Mouse (Mus musculus) olfactory bulb, adult 2 months (tissue): Measurements from ENCODE around the gene Ano6.

Experiments
- CTCF ChIP-seq: fragments of 200-500 bp; IDR thresholded peaks from 2 replicates; pipeline ENCODE4 v1.5.1; 2012; ENCODE audit warnings: low read depth, mild to moderate bottlenecking, low read length, moderate library complexity; ENCODE audit not compliant: insufficient read depth
- POLR2A ChIP-seq: fragments of 200-500 bp; IDR thresholded peaks from 2 replicates; pipeline ENCODE4 v1.6.1; 2012; ENCODE audit warnings: mild to moderate bottlenecking, low read depth, low read length, moderate library complexity; ENCODE audit not compliant: insufficient read depth

DNA sequence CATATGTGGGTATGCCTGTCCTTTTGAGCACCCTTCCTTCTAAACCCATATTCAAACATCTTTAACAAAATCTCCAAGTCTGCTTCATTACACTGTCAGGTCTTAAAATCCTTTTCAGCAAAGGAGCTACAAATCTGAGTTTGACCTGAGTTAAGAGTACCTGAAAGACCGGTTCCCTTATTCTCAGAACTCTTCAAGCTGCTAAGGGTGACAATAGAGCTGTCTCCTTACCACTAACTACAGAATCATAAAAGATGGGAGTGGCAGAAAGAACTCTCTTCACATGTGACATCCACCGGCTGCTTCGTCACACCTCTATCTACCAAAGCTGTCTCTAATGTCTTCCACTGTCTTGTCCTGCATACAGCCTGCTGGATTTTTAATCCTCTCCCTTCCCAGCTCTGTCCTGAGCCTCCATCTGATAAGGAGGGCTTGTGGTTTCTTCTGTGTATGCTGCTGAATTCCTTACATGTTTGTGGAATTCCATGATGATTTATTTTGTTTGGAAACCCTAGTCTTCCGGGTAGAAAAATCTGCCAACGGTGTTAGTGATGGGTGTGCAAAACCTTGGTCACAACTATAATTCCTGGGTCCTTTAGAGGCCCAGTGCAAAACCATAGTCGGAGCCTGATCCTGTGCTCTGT lies 212.4 kb downstream of the Ano6 start:
- TF ChIP-seq CTCF (no peak), POLR2A (no peak)
